Mouse (Mus musculus): ENCODE measurements around the gene Tex261. TPM values are rescaled to one million over a fixed set of nuclear protein-coding genes. Genes with fewer than 3 reads are reported as not detected.
A peak's percentile ranks its signal among the peaks of the same experiment; 100 is the strongest.

The Tex261 gene
- 156 and 169 TPM in 2 replicates for polyA plus RNA-seq (2012; rRNA removed)

DNA sequence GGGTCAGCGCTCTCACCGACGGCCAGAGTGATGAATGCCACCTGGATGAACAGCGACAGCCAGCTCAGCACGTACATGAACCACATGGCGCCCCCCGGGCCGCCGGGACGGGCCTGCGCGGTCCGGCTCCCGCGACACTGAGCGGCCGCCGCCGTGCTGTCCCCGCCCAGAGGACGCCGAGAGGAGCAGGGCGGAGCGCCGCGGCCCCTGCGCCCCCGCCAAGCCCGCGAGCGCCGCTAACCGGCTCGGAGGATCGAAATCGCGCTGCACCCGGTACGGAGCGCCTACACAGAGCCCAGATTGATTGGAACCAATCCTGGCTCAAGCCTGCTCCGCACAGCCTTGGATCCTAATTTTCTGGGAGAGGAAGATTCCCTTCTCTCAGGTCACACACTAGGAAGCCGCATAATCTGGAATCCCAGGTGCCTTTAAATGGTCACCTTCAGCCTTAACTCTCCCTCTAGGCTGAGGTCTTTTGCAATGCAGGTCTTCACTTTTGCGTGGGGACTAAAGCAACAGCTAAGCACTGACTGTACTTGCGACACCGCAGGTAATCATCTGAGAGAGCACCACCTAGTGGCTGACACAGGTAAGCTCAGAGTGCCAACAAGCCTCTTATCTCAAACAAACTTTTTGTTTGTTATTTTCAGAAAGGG lies at the start of gene Tex261:
Tex261 (minus strand) TSS at position 176 of the 656 bp plus-strand sequence.
- Histone ChIP-seq H3K4me1 (ENCODE audit: control insufficient read depth, insufficient read depth, low read length) (peaks cover 3% of the 10 kb centered on the region; the same call in 1 of the 2 replicates), H3K27ac (ENCODE audit: insufficient read depth, low read depth, low read length) (peak within 1 kb of the TSS; percentile 72), H3K27me3 (replicated peaks; ENCODE audit: control insufficient read depth, insufficient read depth, low read length) (no peaks in the 10 kb centered on the region), H3K4me3 (ENCODE audit: insufficient read depth, low read depth, low read length) (peak within 1 kb of the TSS; percentile 92), H3K36me3 (ENCODE audit: control insufficient read depth, insufficient read depth, low read length) (no peaks in the 10 kb centered on the region)
- DNase-seq: peak; percentile 93
- TF ChIP-seq CTCF (conservative IDR thresholded peaks at IDR 0.05; ENCODE audit: insufficient read depth, insufficient read length, low read depth, low read length) (peak; percentile 84), POLR2A (IDR thresholded peaks at IDR 0.05; ENCODE audit: low read depth, low read length) (no peak)
- WGBS: under 1% methylated on average over 45 of the region's 45 CpGs

GRCm38 (mm10) chr6:83821856-83822255 lies 46.2 kb upstream of the Tex261 start:
- H3K4me3 ChIP-seq (ENCODE audit: insufficient read depth, low read depth, low read length): no peak overlapping the region
- 91% methylated on average over 2 of the region's 2 CpGs for WGBS
- no peak for DNase-seq
- no peaks in the 10 kb centered on the region for H3K36me3 ChIP-seq (ENCODE audit: control insufficient read depth, insufficient read depth, low read length)
- H3K4me1 ChIP-seq (ENCODE audit: control insufficient read depth, insufficient read depth, low read length): no peaks in the 10 kb centered on the region
- H3K27me3 ChIP-seq (replicated peaks; ENCODE audit: control insufficient read depth, insufficient read depth, low read length): no peaks in the 10 kb centered on the region
- TF ChIP-seq POLR2A (IDR thresholded peaks at IDR 0.05; ENCODE audit: low read depth, low read length) (no peak), CTCF (conservative IDR thresholded peaks at IDR 0.05; ENCODE audit: insufficient read depth, insufficient read length, low read depth, low read length) (no peak)
- H3K27ac ChIP-seq (ENCODE audit: insufficient read depth, low read depth, low read length): no peak overlapping the region

DNA sequence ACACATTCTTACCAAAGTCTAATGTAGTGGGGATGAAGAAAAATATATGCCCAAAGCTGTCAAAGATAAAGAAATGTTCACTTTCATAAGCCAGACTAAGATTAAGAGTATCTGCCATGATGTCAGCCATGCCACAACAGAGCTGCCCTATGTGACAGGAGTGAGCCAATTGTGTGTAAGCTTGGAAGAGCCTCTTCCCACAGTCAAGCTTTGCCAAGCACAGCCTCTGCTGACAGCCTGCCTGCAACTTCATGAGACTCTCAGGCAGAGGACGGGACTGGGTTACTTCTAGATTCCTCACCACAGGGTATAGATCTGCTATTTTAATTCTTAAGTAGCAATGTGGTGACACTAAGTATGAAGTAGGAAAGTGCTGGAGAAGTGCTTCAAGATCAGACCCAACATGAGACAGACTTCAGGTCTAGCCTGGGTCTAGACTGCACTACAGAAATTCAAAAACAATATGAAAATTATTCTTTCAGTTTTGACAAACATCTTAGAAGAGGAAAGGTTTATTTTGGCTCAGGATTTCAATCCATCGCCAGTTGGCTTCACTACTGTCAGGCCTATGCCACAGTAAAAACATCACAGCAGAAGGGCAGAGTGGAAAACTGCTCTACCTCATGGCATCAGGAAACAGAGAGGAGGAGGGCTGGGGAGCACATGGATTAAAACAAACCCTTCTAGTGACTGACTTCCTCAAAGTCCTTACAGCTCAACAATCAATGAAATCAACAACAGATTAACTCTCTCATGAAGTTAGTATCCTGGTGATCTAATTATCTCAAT lies 45.3 kb upstream of the Tex261 start:
- Histone ChIP-seq H3K27ac (ENCODE audit: insufficient read depth, low read depth, low read length) (no peak overlapping the region), H3K36me3 (ENCODE audit: control insufficient read depth, insufficient read depth, low read length) (no peaks in the 10 kb centered on the region), H3K4me3 (ENCODE audit: insufficient read depth, low read depth, low read length) (no peak overlapping the region), H3K27me3 (replicated peaks; ENCODE audit: control insufficient read depth, insufficient read depth, low read length) (no peaks in the 10 kb centered on the region), H3K4me1 (ENCODE audit: control insufficient read depth, insufficient read depth, low read length) (no peaks in the 10 kb centered on the region)
- WGBS: 80% methylated on average over 2 of the region's 2 CpGs
- no peak for DNase-seq
- no peak for TF ChIP-seq CTCF (conservative IDR thresholded peaks at IDR 0.05; ENCODE audit: insufficient read depth, insufficient read length, low read depth, low read length)
- TF ChIP-seq POLR2A (IDR thresholded peaks at IDR 0.05; ENCODE audit: low read depth, low read length): no peak

DNA sequence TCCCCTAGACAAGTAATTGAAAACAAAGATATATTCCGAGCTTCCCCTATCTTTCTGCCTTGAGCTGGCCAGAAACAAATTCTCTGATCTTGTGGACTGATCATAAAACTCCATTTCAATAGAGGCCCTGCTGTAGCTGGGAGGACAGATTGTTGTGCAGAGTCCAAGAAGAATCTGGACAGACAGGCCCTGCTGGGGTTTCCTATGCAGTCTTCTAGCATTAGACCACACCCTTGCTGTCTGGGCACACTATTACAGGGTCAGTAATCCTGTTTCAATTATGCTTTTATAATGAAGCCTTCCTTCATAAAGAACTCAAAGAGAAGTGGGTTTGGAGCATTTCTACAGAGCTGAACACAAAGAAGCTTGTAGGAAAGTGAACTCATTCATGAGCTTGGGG lies 43.4 kb upstream of the Tex261 start:
- no peaks in the 10 kb centered on the region for H3K4me1 ChIP-seq (ENCODE audit: control insufficient read depth, insufficient read depth, low read length)
- H3K27me3 ChIP-seq (replicated peaks; ENCODE audit: control insufficient read depth, insufficient read depth, low read length): no peaks in the 10 kb centered on the region
- no peak overlapping the region for H3K4me3 ChIP-seq (ENCODE audit: insufficient read depth, low read depth, low read length)
- no peaks in the 10 kb centered on the region; the same call in 1 of the 2 replicates for H3K36me3 ChIP-seq (ENCODE audit: control insufficient read depth, insufficient read depth, low read length)
- WGBS: 87% methylated on average over 1 of the region's 1 CpGs
- TF ChIP-seq CTCF (conservative IDR thresholded peaks at IDR 0.05; ENCODE audit: insufficient read depth, insufficient read length, low read depth, low read length) (no peak), POLR2A (IDR thresholded peaks at IDR 0.05; ENCODE audit: low read depth, low read length) (no peak)
- H3K27ac ChIP-seq (ENCODE audit: insufficient read depth, low read depth, low read length): no peak overlapping the region
- DNase-seq: no peak

- no peak for TF ChIP-seq CTCF (conservative IDR thresholded peaks at IDR 0.05; ENCODE audit: insufficient read depth, insufficient read length, low read depth, low read length)
- no peak for TF ChIP-seq POLR2A (IDR thresholded peaks at IDR 0.05; ENCODE audit: low read depth, low read length)
- Histone ChIP-seq H3K27ac (ENCODE audit: insufficient read depth, low read depth, low read length) (no peak overlapping the region), H3K4me3 (ENCODE audit: insufficient read depth, low read depth, low read length) (no peak overlapping the region), H3K36me3 (ENCODE audit: control insufficient read depth, insufficient read depth, low read length) (no peaks in the 10 kb centered on the region; the same call in 1 of the 2 replicates), H3K27me3 (replicated peaks; ENCODE audit: control insufficient read depth, insufficient read depth, low read length) (no peaks in the 10 kb centered on the region), H3K4me1 (ENCODE audit: control insufficient read depth, insufficient read depth, low read length) (no peaks in the 10 kb centered on the region)
- whole genome bisulfite sequencing: 96% methylated on average over 3 of the region's 3 CpGs
- DNase-seq: no peak
Observed at GRCm38 (mm10) chr6:83815801-83816200, 40.2 kb upstream of the Tex261 start.

GRCm38 (mm10) chr6:83802846-83803245 lies 27.2 kb upstream of the Tex261 start:
- TF ChIP-seq POLR2A (IDR thresholded peaks at IDR 0.05; ENCODE audit: low read depth, low read length) (no peak), CTCF (conservative IDR thresholded peaks at IDR 0.05; ENCODE audit: insufficient read depth, insufficient read length, low read depth, low read length) (no peak)
- peak; percentile 2 for DNase-seq
- H3K27ac ChIP-seq (ENCODE audit: insufficient read depth, low read depth, low read length): no peak overlapping the region
- 73% methylated on average over 3 of the region's 3 CpGs for WGBS
- no peaks in the 10 kb centered on the region for H3K27me3 ChIP-seq (replicated peaks; ENCODE audit: control insufficient read depth, insufficient read depth, low read length)
- no peaks in the 10 kb centered on the region for H3K36me3 ChIP-seq (ENCODE audit: control insufficient read depth, insufficient read depth, low read length)
- no peak overlapping the region for H3K4me3 ChIP-seq (ENCODE audit: insufficient read depth, low read depth, low read length)
- H3K4me1 ChIP-seq (ENCODE audit: control insufficient read depth, insufficient read depth, low read length): no peaks in the 10 kb centered on the region

GRCm38 (mm10) chr6:83802033-83802432 lies 26.4 kb upstream of the Tex261 start:
- H3K4me3 ChIP-seq (ENCODE audit: insufficient read depth, low read depth, low read length): no peak overlapping the region
- no peak for TF ChIP-seq POLR2A (IDR thresholded peaks at IDR 0.05; ENCODE audit: low read depth, low read length)
- TF ChIP-seq CTCF (conservative IDR thresholded peaks at IDR 0.05; ENCODE audit: insufficient read depth, insufficient read length, low read depth, low read length): no peak
- WGBS: 96% methylated on average over 5 of the region's 5 CpGs
- peaks cover 2% of the 10 kb centered on the region; the same call in 1 of the 2 replicates for H3K4me1 ChIP-seq (ENCODE audit: control insufficient read depth, insufficient read depth, low read length)
- no peaks in the 10 kb centered on the region for H3K27me3 ChIP-seq (replicated peaks; ENCODE audit: control insufficient read depth, insufficient read depth, low read length)
- no peaks in the 10 kb centered on the region for H3K36me3 ChIP-seq (ENCODE audit: control insufficient read depth, insufficient read depth, low read length)
- DNase-seq: no peak
- no peak overlapping the region for H3K27ac ChIP-seq (ENCODE audit: insufficient read depth, low read depth, low read length)

Data from kidney, adult 2 months (tissue).